ENCODE assay signal across 9 mouse cellular contexts in the genomic region with DNA sequence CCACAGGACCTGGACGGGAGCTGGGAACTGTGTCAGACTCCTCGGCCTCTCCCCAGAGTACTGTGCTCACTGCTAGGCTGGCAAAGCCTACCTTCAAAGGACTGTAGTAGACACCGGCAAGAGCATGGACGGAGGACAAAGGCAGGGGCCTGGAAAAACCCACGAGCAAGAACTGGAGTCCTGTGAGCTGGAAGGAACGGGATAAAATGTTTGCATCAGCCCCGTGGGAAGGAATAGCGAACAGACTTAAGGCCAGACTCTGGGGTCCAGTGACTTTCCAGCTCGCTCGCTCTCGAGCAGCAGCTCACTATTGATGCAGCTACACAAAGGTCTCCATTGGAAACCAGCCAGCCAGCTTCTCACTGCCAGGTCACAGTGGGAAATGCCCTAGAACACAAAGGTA. TPM values are rescaled to one million over a fixed set of nuclear protein-coding genes. Genes with fewer than 3 reads are reported as not detected.
DNase-seq lines count a peak whose midpoint lies in the region; ATAC-seq and TF ChIP-seq lines count a peak whose summit lies in the region.
"Had no signal": no experiment of that assay in that cellular context is flagged by ENCODE, and none has a peak within 500 bp of the region (broad histone marks: within the 10 kb centered on the region; RNA-seq: fewer than 3 reads in every experiment).

No protein-coding gene starts in this region.

- 8% methylated on average over 11 of the region's 11 CpGs for WGBS in forebrain, embryonic 14.5 days
- 20% methylated on average over 11 of the region's 11 CpGs for WGBS in midbrain, embryonic 12.5 days
- 68% methylated on average over 11 of the region's 11 CpGs for WGBS in kidney, embryonic 14.5 days

- peak overlapping the region; percentile 32 for H3K4me2 ChIP-seq in forebrain, embryonic 14.5 days (ENCODE audit: low read length)
- peak overlapping the region; percentile 42 for H3K4me2 ChIP-seq in midbrain, embryonic 12.5 days (replicated peaks)
- no peak overlapping the region for H3K4me2 ChIP-seq in kidney, embryonic 14.5 days (replicated peaks; ENCODE audit: low read depth, low read length)

- TF ChIP-seq POLR2A in brain, embryonic 14.5 days (IDR thresholded peaks at IDR 0.05; ENCODE audit: borderline replicate concordance, extremely low read depth, insufficient read depth, insufficient read length, poor library complexity, severe bottlenecking) = no peak

- peaks cover 13% of the 10 kb centered on the region for H3K4me1 ChIP-seq in forebrain, embryonic 14.5 days (ENCODE audit: control insufficient read depth, insufficient read depth, low read length)
- peaks cover 30% of the 10 kb centered on the region for H3K4me1 ChIP-seq in midbrain, embryonic 12.5 days
- no peaks in the 10 kb centered on the region for H3K4me1 ChIP-seq in kidney, embryonic 14.5 days (ENCODE audit: control insufficient read depth, insufficient read depth, low read length)

- peak overlapping the region; percentile 65 for H3K27ac ChIP-seq in forebrain, embryonic 14.5 days (ENCODE audit: low read depth, low read length)
- peak overlapping the region; percentile 88 for H3K27ac ChIP-seq in midbrain, embryonic 12.5 days (replicated peaks)
- H3K27ac ChIP-seq in kidney, embryonic 14.5 days (ENCODE audit: low read depth, low read length) = no peak overlapping the region

- no peak overlapping the region for H3K4me3 ChIP-seq in forebrain, embryonic 14.5 days (ENCODE audit: low read depth, low read length)
- no peak overlapping the region for H3K4me3 ChIP-seq in midbrain, embryonic 12.5 days
- no peak overlapping the region for H3K4me3 ChIP-seq in kidney, embryonic 14.5 days (ENCODE audit: low read length)

- H3K27me3 ChIP-seq in forebrain, embryonic 14.5 days (replicated peaks; ENCODE audit: control insufficient read depth, insufficient read depth, low read length) = no peaks in the 10 kb centered on the region
- H3K27me3 ChIP-seq in midbrain, embryonic 12.5 days = no peaks in the 10 kb centered on the region
- H3K27me3 ChIP-seq in kidney, embryonic 14.5 days (ENCODE audit: control insufficient read depth, insufficient read depth, low read length) = no peaks in the 10 kb centered on the region

- ATAC-seq in forebrain, embryonic 14.5 days = peak; percentile 66
- ATAC-seq in midbrain, embryonic 12.5 days (ENCODE audit: low FRiP score, low read depth) = peak; percentile 53
- no peak for ATAC-seq in kidney, embryonic 14.5 days (ENCODE audit: low FRiP score, low TSS enrichment)

- peak overlapping the region; percentile 25; the same call in 1 of the 2 replicates for H3K9ac ChIP-seq in forebrain, embryonic 14.5 days (ENCODE audit: low read length)
- 0 out of 2 replicates have a peak overlapping the region, but pooled peaks have one; percentile 29 for H3K9ac ChIP-seq in midbrain, embryonic 12.5 days (replicated peaks)
- no peak overlapping the region for H3K9ac ChIP-seq in kidney, embryonic 14.5 days (ENCODE audit: low read depth, low read length)

- H3K36me3 ChIP-seq in forebrain, embryonic 14.5 days (ENCODE audit: control insufficient read depth, insufficient read depth, low read length) = no peaks in the 10 kb centered on the region
- H3K36me3 ChIP-seq in midbrain, embryonic 12.5 days = no peaks in the 10 kb centered on the region
- no peaks in the 10 kb centered on the region for H3K36me3 ChIP-seq in kidney, embryonic 14.5 days (ENCODE audit: control insufficient read depth, insufficient read depth, low read length)

- DNase-seq in brain, embryonic 14.5 days (ENCODE audit: low read depth) = peak; percentile 90
- DNase-seq in cerebellum, adult 9-10 months = peak; percentile 81
- peak; percentile 77 for DNase-seq in forebrain, embryonic 14.5 days (ENCODE audit: low spot score)
- no peak for DNase-seq in kidney, postnatal 14 days
- DNase-seq in ovary, postnatal 10 days (ENCODE audit: low spot score) = no peak
- no peak for DNase-seq in gastrocnemius, postnatal 25 days
- DNase-seq: heart, postnatal 36 days had no signal

- TF ChIP-seq CTCF in brain, embryonic 14.5 days (IDR thresholded peaks at IDR 0.05; ENCODE audit: borderline replicate concordance, extremely low read depth, insufficient read depth, insufficient read length) = no peak

- H3K9me3 ChIP-seq in forebrain, embryonic 14.5 days (replicated peaks; ENCODE audit: control insufficient read depth, low read length) = no peaks in the 10 kb centered on the region
- no peaks in the 10 kb centered on the region for H3K9me3 ChIP-seq in midbrain, embryonic 12.5 days
- H3K9me3 ChIP-seq in kidney, embryonic 14.5 days (ENCODE audit: control insufficient read depth, low read length) = no peaks in the 10 kb centered on the region

RNA-seq across cellular contexts. Expression of a gene that starts 34.0 kb away (rescaled TPM):
- 1,399 and 1,649 TPM in 2 replicates for polyA plus RNA-seq in brain, embryonic 14.5 days (2012; rRNA removed)
- 1,321 and 1,816 TPM in 2 replicates for polyA plus RNA-seq in forebrain, embryonic 14.5 days (2014; fragmentation: Nextera tagmentation; extraction: Ambion mirVana)
- 659 and 730 TPM in 2 replicates for polyA plus RNA-seq in midbrain, embryonic 12.5 days (2016; fragmentation: Nextera tagmentation; extraction: Ambion mirVana)
- polyA plus RNA-seq in kidney, embryonic 14.5 days (2014; fragmentation: Nextera tagmentation; extraction: Ambion mirVana) = 3.2 and 3.6 TPM in 2 replicates
- 1 to 10 TPM in 1 of 2 experiments, under 1 TPM in 1; 0.87 to 1.6 TPM for total RNA-seq in gastrocnemius, postnatal 25 days (2021)

Comparison
In these comparisons a context has a peak if more than half of its experiments do, and no peak if none do; other contexts are left out.
1. DNase-seq: peak in brain, embryonic 14.5 days (single experiment), cerebellum, adult 9-10 months (single experiment) and forebrain, embryonic 14.5 days (single experiment); none in kidney, postnatal 14 days (single experiment), ovary, postnatal 10 days (single experiment) and gastrocnemius, postnatal 25 days (single experiment).
2. RNA of a gene that starts 34.0 kb away (polyA plus RNA-seq): 1,399 to 1,649 TPM in brain, embryonic 14.5 days, 1,321 to 1,816 TPM in forebrain, embryonic 14.5 days and 659 to 730 TPM in midbrain, embryonic 12.5 days; 3.2 to 3.6 TPM in kidney, embryonic 14.5 days; every median in the first group is over 100 times any median in the second.